Mouse (Mus musculus): ENCODE measurements at regions not wholly inside any gene's neighbourhood (a gene's known extent, or its start where the extent isn't known, plus 50 kb on each side); places are given as distances from the start of the nearest gene placed in this dataset.
A peak's percentile ranks its signal among the peaks of the same experiment; 100 is the strongest.

DNA sequence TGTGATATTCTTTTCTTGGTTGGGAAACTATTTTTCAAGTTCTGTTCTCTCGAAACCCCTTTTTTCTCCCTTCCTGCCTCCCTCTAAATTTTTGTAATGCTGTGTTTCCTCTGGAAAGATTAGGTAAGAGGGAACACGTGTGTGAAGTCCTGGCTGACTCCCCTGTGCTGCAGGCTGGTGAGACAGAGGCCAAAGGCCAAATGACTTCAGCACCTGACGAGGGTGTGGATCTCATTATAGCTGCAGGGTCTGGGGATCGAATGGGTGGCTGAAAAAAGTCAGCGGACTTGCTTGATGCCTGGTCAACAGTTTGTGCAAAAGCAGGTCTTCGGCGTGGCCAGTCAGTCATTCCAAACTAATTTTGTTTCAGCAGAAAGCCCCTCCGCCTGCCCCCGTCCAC lies 159.1 kb downstream of the En1 start:
- no peak for DNase-seq

DNA sequence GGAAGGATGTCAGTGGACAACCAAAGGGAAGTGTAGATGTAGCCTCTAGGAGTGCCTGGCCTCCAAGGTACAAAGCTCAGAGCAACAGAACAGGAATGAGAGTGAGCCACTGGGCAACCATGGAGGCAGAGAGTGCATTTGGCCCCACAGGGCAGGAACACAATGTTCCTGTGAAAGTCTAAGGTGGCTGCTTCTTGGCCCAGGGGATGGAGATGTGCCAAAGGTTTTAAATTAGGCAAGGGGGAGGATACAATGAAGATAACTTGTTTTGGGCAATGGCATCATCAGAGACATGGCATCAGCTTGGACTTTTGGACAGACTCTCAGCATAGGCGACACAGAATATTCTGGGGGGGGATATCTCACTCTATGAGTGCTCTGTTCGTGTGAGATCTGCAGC lies 160.3 kb downstream of the En1 start:
- no peak for DNase-seq

DNA sequence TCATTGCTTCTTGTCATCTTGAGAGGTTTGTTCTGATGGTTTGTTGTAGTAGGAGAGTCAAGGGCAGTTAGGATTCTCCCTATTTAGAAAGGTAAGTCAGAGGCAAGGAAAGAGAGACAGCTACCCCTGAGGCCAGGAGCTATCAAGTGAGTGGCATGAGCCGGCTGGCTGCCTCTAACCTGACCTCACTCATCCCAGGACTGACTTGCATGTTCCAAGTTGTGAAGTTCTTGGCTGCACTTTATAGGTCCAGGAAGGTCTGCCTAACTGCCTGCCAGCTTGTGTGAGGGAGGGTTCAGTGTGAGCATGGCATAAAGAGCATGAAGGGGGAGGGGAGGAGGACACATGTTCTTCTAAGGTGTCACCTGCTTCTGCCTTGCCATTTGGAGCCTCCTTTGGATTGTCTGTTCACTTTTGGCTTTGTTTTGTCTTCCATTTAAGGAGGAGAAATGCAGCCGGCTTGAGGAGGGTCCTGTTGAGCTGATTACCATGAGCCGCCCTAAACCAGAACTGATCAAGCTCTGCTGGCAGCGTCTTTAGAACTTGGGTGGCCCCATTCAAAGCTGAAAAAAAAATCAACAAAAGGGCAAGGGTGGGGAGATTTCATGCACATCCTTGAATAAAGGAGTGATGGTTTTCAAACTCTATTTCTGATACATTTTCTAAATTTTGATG lies 160.8 kb downstream of the En1 start:
- no peak for DNase-seq

DNA sequence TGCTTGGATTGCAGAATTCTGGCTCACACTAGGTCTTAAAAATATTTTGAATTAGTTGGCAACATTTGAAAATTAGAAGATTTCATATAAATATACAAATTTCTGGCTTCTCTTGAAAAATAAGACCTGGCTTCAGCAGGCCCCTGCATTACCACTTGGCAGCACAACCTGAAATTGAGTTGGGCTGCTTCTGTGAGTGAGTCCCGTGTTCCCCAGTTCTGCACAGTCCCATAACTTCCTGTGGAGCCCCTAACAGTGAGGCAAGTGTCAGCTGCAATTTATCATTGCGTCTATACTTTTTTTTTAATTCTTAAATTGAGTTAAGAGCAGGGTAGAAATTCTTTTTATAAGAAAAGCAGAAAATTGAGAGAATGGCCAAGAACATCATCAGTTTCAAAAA lies 164.8 kb downstream of the En1 start:
- DNase-seq, result no peak

DNA sequence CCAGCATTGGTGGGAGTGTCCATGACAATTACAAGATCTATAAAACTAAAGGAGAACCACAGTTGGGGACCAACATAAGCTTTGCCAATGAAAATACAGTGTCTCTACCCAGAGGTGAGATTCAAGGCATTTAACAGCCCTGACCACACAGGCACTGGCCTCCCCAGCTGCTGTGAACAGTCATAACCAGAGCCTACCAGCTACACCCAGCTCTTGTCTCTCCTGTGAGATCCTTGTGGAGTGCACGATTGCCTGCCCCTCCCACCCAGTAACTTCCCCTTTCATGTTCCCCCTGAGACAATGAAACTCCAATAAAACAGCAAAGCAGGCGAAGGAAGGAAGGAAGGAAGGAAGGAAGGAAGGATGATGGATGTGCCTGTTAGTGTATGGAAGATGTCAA lies 169.1 kb downstream of the En1 start:
- no peak for DNase-seq

DNA sequence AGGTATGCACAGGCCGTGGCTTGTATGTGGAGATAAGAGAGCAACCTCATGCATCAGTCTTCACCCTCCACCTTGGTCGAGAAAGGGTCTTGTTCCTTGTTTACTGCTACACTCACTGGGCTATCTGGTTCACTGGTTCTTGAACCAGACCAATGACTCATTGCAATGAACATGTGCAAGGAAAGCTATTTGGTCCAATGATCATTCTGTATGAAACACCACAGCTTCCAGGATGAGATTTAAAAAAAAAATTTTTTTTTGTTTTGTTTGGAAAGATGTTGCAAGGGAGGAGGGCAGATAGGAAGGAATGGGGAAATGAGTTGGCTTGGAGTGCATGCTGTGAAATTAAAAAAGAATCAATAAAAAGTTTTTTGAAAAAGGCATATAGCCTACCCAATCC lies 174.7 kb downstream of the En1 start:
- DNase-seq, result no peak

DNA sequence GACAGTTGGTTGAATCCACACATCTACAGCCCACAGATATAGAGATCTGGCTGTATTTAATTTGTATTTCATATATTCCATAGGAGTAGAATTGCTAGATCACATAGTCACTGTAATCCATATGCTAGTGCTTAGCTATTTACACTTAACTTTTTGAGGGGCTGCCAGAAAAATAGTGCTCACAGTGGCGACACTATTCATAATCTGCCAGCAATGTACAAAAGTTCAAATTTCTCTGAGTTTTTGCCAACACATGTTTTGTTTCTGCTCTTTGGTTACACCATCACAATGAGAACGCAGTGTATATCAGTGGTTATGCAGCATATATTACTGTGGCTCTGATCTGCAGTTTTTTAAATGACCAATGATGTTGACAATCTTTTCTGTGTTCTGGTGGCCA lies 175.2 kb downstream of the En1 start:
- DNase-seq, result no peak

DNA sequence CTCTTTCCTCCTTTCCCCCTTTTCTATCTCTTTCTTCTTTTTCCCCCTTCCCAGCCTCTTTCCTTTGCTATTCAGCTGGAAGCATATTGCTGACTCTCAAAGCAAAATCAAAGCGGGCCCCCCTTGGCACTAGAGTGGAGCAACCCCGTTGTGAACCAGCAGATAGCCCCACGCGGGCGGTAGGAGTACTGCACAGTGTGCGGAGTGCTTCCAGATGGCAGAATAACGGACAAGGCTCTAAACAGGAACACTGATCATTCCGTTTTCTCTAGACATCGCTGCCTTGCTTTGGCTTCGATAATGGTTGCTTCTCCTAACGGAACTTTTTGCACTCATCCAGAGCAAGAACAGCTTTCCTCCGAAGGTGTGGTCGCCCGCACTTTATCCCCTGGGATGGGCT lies 193.0 kb downstream of the En1 start:
- no peak for DNase-seq

DNA sequence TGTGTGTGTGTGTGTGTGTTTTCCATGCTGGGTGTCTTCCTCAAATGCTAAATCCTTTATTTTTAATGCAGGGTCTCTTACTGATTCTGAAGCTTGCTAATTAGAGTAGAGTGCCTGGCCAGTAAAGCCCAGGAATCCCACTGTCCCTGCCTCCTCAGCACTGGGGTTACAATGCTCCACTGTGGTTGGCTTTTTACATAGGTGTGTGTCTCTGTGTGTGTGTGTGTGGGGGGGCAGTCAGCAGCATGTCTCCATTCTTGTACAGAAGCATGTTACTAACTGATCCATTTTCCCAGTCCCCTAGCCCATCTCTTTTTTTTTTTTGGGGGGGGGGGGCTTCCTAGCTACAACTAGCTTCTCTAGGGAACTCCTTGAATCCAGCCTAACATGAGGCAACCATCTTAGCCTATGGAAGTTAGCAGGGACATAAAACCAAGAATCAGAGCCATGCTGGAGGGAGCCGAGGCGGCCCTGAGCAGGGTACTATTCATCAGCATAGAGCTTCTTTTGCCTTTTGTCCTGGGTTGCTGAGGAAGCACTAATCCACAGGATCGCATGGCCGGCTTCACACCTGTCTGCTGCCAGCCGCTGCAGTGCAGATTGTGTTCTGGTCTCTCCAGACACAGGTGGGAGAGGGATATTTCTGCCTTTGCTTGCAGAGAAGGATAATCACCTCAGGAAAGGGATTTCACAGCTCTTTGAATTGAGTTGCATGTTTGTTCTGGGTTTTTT lies 199.2 kb downstream of the En1 start:
- DNase-seq, result no peak

DNA sequence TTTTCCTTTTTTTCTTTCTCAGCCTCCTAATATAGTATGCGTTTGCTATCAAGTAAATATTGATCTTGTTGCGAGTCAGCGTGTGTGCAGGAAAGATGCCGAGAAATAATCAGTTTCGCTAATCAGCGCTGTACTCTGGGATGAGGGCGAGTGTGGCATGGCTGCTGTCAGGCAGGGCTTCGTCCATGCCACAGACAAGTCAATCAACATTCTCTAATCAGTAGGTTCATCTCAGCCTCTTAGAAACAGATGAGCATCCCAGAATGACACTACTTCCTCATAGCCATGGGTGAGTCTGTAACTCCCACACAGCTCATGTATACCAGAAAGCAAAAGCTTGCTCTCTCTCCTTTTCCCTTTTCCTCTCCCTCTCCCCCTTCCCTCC lies 199.8 kb downstream of the En1 start:
- no peak for DNase-seq

DNA sequence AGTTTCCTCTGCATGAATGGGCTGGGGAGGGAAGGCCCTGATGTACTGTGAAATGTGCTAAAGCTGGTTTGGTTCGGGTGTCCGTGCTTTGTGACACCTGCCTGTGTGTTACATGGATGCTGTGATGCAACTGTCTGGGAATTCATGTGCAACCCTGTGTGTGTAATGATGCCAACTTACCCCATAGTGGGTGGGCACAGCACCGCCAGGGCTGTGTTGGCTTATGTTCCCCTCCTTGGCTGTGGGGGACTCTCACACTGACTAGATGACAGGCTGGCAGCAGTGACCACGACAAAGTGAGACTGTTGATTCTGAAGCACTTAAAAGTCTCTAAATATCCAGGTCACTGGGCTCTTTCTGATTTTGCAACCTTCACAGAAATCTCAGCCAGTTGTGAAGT lies 212.2 kb downstream of the En1 start:
- no peak for DNase-seq

DNA sequence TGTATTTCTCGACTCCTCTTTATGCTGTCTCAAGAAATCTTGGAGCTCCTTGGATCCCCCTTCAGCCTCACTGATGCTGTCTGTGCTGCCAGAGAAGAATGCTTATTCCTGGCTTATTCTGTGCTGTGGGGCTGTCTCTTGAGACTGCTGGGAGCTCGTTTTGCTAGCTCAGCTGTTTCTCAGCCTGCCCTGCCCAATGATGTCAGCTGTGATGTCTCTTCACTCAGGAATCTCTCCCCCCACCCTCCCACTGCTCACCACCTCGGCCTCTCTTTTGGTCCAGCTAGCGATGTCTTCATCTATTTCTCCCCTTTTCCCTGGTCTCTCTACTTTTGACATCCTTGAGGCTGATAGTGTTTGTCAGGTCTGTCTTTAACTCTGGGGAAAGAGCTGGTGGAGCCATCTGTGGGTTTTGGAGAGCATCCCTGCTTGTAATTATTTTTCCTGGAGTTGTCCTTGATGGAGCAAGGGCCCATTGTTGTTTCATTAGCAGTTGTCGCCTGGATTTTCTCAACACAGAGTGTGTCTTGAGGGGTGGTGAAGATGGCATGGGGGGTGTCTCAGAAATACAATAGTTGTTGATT lies 214.1 kb downstream of the En1 start:
- DNase-seq, result no peak

DNA sequence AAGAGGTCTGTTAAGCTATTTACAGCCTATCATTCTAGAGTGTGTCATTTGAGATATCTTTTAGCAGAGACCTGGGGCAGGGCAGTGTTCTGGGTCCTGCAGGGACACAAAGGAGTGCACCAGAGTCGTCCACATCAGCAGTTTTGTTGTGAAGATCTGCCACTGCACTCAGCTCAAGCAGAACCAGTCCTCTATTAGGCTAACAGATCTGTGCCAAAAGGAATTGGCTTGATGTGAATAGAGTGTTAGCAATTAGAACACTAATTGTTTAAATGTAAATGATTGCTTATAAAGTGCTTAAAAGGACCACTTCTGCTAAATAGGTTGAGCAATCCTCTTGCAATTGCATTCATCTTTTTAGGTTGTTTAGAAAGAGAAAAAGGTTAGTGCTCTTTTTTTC lies 215.3 kb downstream of the En1 start:
- no peak for DNase-seq

DNA sequence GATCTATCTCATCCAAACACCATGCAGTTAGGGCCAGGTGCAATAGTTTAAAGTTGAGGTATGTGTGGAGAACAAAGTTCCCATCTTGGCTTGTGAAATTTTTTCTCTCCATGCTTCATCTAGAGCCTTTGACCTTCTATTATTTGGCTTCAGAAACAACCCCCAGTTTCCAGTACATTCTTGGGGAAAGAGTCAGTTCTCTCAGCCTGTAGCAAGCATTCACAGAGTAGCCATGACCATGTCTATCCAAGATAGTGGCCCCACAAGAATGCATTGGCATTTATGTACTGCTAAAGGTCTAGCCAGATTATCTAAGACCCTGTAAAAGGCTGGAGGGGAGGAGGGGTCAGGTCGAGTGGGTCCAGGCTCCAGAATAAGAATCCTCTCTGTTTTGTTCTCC lies 229.8 kb downstream of the En1 start:
- no peak for DNase-seq

DNA sequence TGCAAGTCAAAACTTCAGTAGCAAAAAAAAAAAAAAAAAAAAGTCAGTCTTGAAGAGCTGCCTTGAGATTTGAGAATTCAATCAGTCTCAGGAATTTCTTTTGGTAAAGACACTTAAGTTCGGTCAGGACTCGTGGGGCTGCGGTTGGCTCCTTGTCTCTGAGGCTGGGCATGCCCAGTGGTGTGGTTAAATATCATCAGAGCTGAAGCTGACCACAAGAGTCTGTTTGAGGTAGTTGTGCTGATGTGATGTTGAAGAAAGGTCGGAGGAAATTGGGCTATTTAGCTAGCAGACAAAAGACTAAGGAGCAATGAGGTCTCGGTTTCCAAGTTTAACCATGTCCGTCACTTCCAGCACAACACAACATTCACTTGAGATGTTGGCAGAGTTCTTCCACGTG lies 240.4 kb downstream of the En1 start:
- no peak for DNase-seq

DNA sequence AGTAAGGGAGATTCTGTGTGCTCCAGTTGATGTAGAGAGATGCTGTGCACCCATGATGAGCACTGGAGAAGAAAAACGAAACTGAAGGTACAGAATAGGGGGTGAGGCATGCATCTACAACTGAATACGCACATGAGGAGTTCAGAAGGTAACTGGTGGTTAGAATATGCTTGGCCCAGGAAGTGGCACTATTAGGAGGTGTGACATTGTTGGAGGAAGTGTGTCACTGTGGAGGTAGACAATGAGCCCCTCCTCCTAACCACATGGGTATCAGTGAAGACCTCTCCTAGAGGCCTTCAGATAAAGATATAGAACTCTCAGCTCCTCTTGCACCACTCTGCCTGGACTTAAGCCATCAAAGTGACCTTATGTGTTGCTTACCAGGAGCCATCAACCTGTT lies 243.9 kb downstream of the En1 start:
- DNase-seq, result no peak

DNA sequence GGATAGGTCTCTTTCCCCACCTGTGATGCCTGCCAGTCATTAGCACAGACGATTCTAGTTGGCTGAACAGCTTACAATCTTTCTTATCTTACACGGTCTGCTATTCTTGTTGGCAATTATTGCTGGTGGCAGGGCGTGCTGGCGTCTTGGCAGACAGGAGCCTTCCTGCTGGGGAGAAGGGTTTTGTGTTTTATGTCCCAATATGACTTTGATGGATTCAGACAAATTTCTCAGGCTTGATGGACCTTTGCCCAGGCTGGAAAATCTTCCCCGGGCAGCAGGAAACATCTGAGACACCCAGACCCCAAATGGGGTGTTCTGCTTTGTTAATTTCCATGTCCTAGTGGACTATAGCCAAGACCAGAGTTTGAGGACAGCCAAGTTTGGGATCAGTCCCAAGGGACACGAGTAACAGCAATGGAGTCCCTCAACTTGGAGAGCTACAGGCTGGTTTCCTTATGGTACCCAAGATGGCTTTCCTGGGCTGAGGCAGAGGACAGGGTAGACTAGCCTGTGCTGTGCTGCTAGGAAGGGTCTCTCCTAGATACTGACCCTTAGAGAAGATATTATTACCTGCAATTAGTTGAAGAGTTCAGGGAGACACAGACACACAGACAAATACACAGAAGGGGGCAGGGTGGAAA lies 249.8 kb downstream of the En1 start:
- peak; percentile 7 for DNase-seq

DNA sequence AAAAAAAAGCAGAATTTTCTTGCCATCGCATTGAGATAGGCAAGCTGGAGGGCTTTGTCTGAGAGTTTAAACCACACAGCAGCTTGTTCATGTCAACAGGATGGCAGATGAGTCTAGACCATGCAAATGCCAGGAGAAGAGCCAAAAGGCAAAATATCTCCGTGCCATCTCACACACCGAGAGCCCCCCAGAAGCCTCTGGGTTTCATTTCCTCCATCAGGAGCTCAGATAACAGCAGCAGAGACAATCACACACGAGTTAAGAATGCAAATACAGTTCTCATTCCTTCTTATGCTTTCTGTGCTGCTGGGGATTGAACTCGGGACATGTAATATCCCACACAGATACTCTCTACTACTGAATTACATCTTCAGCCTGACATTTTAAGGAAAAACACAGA lies 255.3 kb downstream of the En1 start:
- DNase-seq, result no peak

DNA sequence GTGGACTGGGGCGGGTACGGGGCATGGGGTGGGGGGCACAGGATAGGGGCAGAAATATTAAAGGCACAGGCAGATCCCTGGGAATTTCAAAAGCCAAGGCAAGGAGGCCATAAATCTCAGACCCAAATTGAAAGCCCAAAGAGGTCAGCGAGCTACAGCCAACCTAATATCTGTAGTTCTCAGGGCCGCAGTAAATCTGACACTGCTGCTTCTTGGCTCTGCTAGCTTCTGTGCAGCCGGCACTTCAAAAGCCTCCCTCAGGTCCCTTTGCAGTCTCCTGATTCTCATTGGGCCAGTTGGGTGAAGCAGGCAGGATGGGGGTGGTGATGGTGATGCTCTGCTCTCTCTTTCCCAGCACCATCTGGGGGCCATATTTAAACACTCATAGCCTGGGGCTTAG lies 257.3 kb downstream of the En1 start:
- no peak for DNase-seq

DNA sequence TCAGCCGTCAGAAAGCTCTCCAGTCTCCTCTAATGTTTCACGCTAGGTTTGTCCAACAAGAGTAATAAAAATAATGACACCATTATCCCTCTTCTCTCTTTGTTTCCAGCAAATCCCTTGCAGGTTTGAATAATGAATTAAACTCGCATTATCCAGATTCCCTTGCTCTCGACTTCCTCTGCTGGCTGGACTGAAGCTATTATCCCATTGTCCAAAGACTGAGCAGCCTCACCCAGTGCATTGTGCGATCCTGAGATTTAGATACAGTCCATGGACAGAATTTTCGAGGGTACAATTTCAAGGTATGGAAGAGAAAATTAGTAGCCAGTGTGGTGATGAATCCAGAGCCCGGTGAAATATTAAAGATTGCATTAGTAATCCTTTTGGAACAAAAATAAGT lies 270.3 kb downstream of the En1 start:
- DNase-seq, result no peak

DNA sequence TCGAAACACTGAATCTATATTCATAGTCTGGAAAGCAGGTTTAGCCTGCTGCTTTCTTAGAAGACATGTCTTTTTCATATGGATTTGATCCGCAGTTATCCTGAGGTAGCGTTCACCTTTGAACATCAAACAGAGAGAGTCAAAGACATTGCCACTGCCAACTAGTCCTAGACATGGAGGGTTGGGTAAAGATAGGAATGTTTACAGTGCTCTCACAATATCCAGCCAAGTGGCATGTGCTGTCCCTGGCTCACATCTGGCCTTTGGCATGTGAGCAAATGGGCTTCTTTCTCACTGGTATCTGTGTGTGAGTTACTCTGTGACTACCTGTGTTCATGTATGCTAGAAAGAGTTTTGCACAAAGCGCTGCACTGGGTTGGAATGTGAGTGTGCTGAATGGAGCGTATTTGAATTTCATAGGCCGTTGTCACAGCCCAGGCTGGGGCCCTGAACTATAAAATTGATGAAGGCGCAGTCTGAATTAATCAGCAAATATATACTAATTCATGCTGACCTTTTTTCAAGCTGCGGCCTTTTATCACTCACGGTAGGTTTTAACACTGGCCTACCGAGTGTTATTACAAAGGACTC lies 280.8 kb downstream of the En1 start:
- DNase-seq, result no peak

DNA sequence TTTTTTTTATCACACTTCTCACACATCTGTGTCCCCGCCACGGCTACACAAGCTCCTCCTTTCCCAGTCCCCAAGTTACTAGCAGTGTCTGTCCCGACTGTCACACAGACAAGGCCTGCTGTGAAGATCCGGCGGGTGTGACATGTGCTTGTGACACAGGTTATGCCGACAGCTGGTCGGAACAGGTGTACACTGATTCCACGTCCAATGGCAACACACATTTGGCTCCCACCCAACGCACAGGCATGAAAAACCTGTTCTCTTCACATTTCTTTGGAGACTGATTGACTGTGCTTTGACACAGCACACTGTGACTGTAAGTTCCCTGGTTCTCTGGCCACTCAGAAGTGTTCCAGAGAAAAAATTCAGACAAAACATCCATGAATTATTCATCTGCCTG lies 281.4 kb downstream of the En1 start:
- peak; percentile 8 for DNase-seq

DNA sequence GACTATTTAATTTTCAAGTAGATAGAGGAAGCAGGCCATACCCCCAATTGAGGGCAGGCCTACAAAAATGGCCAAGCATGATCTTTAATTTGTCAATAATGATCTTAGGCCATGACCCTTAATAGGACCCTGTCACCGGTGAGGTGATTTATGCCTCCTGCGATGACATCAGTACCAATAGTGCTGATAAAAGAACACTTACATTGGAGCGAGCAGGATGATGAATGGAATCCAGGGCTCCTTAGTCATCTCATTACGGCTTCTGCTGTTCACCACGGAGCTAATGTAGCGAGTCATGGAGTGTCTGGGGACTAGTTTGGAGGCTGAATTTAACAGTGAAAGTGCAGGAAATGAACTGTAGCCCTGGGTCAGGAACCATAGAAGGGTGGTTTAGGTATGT lies 308.6 kb downstream of the En1 start:
- no peak for DNase-seq
